Mouse (Mus musculus) C2C12 (cell line): Measurements from ENCODE around the gene Myo1b.

Source experiments
- CEBPB ChIP-seq: IDR thresholded peaks from one replicate; pipeline ENCODE4 v1.6.1; 2011; ENCODE audit warnings: low read depth, mild to moderate bottlenecking, control low read depth, moderate library complexity
- CTCF ChIP-seq: IDR thresholded peaks from one replicate; pipeline ENCODE4 v1.5.1; 2011; ENCODE audit not compliant: control insufficient read depth, insufficient read depth, insufficient read length
- FOSL1 ChIP-seq: IDR thresholded peaks from one replicate; pipeline ENCODE4 v1.8.0; 2011; ENCODE audit warnings: mild to moderate bottlenecking, low read length; ENCODE audit not compliant: poor library complexity, insufficient read depth, severe bottlenecking
- MAX ChIP-seq: IDR thresholded peaks from one replicate; pipeline ENCODE4 v1.6.1; 2011; ENCODE audit warnings: mild to moderate bottlenecking, control low read depth
- MYOD1 ChIP-seq: IDR thresholded peaks from one replicate; pipeline ENCODE4 v1.6.1; 2011; ENCODE audit warnings: low read depth; ENCODE audit not compliant: control insufficient read depth, insufficient read length
- MYOG ChIP-seq: IDR thresholded peaks from one replicate; pipeline ENCODE4 v1.6.1; 2011; ENCODE audit not compliant: control insufficient read depth, insufficient read length; ENCODE audit errors: extremely low read depth
- USF1 ChIP-seq: IDR thresholded peaks from one replicate; pipeline ENCODE4 v1.6.1; 2011; ENCODE audit warnings: low read depth, mild to moderate bottlenecking, control low read depth, moderate library complexity

- TF ChIP-seq MAX (no peak), USF1 (no peak), CTCF (no peak), MYOG (no peak), MYOD1 (no peak), FOSL1 (no peak), CEBPB (no peak)
These were observed 93.3 kb downstream of the Myo1b start for GRCm38 (mm10) chr1:51822531-51822930.
